Mouse (Mus musculus): ENCODE data around the gene Cdrt4.

DNA sequence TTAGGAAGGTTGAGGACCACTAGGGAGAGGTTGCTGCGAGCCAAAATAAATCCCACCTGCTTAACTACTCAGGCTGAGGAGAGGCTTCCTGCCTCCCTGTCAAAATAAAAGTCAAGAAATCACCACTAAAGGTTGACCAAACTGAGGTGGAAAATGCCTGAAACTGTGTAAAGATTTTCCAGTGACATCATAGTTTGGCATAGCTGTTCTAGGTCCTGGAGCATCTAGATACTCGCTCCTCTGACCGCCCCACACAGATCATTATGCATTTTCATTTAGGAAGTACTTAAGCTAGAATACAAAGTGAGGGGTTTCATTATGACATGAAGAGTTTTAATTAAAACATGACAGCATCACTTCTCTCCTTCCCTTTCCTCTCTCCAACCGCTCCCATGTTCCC lies 12.3 kb downstream of the Cdrt4 start:
- TF ChIP-seq GATA1 (IDR thresholded peaks at IDR 0.05; ENCODE audit: low read length) (no peak), TAL1 (IDR thresholded peaks at IDR 0.05; ENCODE audit: low read length) (no peak)
